Mouse (Mus musculus): Measurements from ENCODE around the gene Sugct.

Sugct gene

GRCm38 (mm10) chr13:17038341-17038740, 657.0 kb downstream of the Sugct start:
- DNase-seq (ENCODE audit: low spot score) = no peak

GRCm38 (mm10) chr13:17037899-17038298, 657.5 kb downstream of the Sugct start:
- DNase-seq (ENCODE audit: low spot score) = no peak

- no peak for DNase-seq (ENCODE audit: low spot score)
These were observed 664.6 kb downstream of the Sugct start for GRCm38 (mm10) chr13:17030761-17031160.

DNA sequence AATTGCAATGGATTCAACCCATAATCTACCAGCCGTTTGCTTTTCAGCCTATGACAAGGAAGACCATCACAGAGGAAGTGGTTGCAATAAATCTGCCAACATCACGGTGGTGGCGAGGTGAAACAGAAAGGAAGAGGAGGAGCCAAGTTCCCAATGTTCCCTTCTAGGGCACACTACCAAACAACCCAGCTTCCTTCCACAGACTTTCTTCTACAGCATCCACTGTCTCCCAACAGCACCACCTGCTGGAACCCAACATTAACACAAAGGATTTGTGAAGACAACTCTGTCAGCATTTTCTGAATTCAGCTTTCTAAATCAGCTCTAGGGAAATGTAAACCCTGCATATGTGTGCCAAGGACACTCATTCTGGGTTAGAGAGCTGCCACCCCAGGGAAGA, 666.8 kb downstream of the Sugct start:
- DNase-seq (ENCODE audit: low spot score) = peak; percentile 24

- no peak for DNase-seq (ENCODE audit: low spot score)
These were observed 667.4 kb downstream of the Sugct start for GRCm38 (mm10) chr13:17027846-17028529.

- no peak for DNase-seq (ENCODE audit: low spot score)
These were observed 668.4 kb downstream of the Sugct start for GRCm38 (mm10) chr13:17027001-17027400.

DNA sequence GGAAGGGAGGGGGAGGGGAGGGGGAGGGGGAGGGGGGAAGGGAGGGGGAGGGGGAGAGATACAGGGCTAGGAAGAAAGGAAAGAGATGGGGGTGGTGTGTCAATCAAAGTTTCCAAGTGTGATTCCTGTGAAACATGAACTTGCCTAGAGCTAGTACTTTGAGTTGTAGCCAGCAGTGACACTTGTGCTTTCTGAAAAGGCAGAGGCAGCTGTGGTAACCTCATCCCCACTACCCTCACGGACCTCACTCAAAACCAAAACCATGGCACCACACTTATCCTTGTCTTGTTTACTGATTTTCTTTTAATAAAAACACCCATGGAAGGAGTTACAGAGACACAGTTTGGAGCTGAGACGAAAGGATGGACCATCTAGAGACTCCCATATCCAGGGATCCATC, 698.9 kb downstream of the Sugct start:
- DNase-seq (ENCODE audit: low spot score) = no peak

GRCm38 (mm10) chr13:16995321-16995720, 700.0 kb downstream of the Sugct start:
- DNase-seq (ENCODE audit: low spot score) = no peak

- no peak for DNase-seq (ENCODE audit: low spot score)
These were observed 717.6 kb downstream of the Sugct start for GRCm38 (mm10) chr13:16977743-16978142.

DNA sequence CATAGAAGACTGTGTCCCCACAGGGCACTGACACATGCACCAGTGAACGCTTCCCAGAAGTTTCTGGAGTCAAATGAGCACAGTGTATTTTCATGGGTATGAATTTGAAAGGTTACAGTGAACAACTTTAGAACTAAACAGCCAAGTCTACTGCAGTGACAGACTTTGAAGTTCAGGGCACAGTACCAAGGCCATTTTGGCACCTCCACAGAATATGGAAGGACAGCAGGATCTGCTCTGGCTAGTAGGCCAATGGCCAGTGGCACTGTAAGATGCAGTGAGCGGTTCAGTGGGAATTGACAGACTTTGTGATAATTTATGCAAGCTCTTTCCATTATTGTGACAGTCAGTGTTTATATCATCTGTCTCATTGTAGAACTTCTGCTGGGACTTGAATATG, 724.1 kb downstream of the Sugct start:
- no peak for DNase-seq (ENCODE audit: low spot score)

- no peak for DNase-seq (ENCODE audit: low spot score)
These were observed 726.4 kb downstream of the Sugct start for GRCm38 (mm10) chr13:16968995-16969394.

GRCm38 (mm10) chr13:16964823-16965475, 730.4 kb downstream of the Sugct start:
- no peak for DNase-seq (ENCODE audit: low spot score)

DNA sequence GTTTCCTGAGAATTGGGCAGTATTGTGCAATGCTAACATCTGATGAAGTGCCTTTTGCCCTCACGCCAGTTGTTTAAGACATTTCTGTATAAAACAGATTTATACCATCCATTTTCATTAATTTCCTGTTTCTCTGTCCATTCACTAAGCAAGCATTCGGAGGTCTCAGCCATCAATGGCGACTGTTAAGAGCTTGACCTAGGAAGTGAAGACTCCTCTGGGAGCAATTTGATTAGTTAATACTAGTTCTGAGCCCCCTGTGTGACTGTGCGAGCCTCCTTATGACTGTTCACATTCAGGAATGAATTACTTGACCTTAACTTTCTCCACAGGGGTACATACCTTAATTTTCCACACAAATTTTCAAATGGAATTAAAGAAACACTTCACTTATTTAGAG, 743.3 kb downstream of the Sugct start:
- DNase-seq (ENCODE audit: low spot score) = no peak

GRCm38 (mm10) chr13:16939466-16939811, 755.9 kb downstream of the Sugct start:
- DNase-seq (ENCODE audit: low spot score) = no peak

DNA sequence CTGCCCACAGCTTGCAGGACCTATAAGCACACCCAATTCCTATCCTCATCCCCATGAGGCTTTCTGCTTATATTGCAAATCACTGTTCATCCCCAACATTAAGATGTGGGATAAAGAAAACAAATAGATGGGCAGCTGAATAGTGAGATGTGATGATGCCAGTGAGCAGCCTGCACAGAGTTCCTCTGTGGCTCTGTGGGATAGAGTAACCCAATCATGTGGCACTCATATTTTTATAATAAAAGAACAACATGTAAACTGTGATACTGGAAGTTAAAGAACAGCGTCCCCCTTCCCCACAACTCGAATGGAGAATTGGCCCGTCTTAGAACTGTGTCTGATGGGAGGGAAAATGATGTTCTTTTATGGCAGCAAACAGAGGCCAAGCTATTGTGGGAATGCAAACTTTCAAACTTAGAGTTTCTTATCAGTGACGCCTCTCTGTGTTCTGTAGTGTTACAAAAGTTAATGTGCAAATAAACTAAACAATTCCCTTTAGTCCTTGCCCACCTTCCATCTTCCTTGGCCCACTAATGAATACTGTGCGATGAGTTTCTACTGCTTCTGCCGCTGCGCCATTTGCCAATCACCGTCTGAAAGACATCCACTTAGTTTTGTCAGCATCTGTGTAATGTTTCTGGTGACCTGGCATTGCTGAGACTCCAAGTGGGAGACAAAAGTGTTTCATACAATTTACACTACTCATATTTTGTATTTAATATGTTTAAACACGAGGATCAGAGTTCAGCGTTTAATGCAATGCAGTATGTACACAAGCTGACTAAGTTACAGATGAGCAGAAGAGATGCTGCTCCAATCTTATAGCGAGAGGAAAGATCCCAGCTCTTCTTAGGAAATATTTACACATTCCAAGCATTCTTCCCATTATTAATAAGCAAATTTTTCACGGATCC, 756.5 kb downstream of the Sugct start:
- no peak for DNase-seq (ENCODE audit: low spot score)

GRCm38 (mm10) chr13:16937422-16938202, 757.7 kb downstream of the Sugct start:
- peak; percentile 29 for DNase-seq (ENCODE audit: low spot score)

GRCm38 (mm10) chr13:16935029-16935428, 760.3 kb downstream of the Sugct start:
- no peak for DNase-seq (ENCODE audit: low spot score)

GRCm38 (mm10) chr13:16933600-16933999, 761.8 kb downstream of the Sugct start:
- no peak for DNase-seq (ENCODE audit: low spot score)

DNA sequence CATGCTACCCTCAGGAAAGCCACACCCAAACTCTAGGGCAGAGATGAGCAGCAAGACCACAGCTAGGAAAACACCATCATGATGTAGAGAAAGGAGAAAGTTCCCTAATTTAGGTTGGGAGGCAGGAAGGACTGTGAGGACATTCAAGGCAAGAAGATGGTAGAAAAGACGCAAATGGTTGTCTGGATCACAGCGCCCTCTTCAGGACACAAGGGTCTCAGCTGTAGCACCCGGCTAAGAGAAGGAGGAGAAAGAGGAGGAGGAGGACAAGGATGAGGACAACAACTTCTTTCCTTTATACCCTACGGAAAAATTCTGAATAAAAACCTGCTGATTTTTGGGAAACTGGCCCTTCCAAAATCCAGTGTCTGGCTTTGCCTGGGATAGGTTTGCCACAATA, 774.0 kb downstream of the Sugct start:
- DNase-seq (ENCODE audit: low spot score) = no peak

- no peak for DNase-seq (ENCODE audit: low spot score)
These were observed 779.7 kb downstream of the Sugct start for GRCm38 (mm10) chr13:16915697-16916096.

GRCm38 (mm10) chr13:16912214-16912613, 783.1 kb downstream of the Sugct start:
- DNase-seq (ENCODE audit: low spot score) = no peak

GRCm38 (mm10) chr13:16906974-16907373, 788.4 kb downstream of the Sugct start:
- no peak for DNase-seq (ENCODE audit: low spot score)

All from layer of hippocampus, adult 9-10 months (tissue).